Mouse (Mus musculus): ENCODE results near the gene Rtl8b. TPM values are rescaled to one million over a fixed set of nuclear protein-coding genes. Genes with fewer than 3 reads are reported as not detected.
"Not testable (repeated sequence)": the region's sequence is repeated elsewhere in the genome, so short reads cannot be mapped to it uniquely, and the experiment has no call there.

Rtl8b gene
- polyA plus RNA-seq, 1 experiment from 2014 or later: 98.2 TPM

DNA sequence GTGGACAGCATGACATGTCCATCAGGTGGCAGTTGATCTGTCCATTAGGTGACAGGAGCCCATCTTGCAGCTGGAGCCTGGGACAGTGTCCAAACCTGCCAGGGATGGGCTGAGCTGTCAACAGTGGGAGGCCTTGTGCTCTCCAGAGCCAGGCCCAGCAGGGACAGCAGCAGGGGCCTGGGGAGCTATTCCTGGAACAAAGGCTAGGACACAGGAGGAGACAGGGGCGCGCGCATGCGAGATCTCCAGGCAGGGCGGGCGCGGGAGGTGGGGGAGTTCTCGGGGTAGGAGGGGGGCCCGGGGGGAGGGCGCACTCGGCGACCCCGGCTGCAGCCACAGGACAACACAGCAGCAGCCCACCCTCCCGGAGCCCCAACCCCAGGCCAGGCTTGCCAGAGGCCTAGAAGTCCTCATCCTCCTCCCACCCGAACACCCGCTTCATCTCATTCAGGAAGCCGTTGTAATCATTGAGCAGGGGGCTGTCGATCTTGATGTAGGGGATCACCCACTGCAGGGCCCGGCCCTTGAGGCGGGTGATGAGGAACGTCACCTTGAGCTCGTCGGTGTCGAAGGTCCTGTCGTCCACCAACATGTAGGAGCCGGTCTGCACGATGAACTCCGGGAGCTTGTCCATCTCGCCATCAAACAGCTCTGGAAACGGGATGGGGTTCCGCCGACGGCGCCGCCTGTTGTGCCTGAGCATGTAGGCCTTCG is 494 bp downstream of the Rtl8b start:
- Histone ChIP-seq H3K4me3 (peak overlapping the region; percentile 28), H3K4me2 (replicated peaks) (peak overlapping the region; percentile 43)
- H3K4me1 ChIP-seq; H3K9me3 ChIP-seq; H3K27ac ChIP-seq (replicated peaks); H3K9ac ChIP-seq (replicated peaks); H3K27me3 ChIP-seq; H3K36me3 ChIP-seq: not testable (repeated sequence)
- peak; percentile 60 for ATAC-seq (ENCODE audit: low FRiP score, low read depth)
- WGBS: no CpG with 5 or more reads among the region's 36 CpGs

DNA sequence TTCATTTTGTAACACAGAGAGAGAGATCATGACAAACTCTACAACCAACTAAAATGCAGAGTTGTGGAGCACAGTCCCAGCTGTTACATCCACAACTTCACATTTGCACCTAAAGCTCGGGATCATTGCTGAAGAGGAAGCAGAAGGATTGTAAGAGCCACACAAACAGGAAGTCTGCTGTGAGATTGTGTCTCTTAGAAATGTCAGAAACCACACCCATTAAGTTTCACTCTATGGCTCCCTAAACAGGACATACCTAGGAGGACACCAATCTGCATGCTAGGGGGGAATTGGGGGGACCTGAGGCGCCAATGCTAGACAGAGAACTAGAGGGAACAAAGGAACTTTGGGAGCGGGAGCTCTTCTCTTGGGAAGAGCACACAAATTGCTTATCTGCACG is 17.3 kb downstream of the Rtl8b start:
- H3K36me3 ChIP-seq; H3K4me3 ChIP-seq; H3K9ac ChIP-seq (replicated peaks); ATAC-seq (ENCODE audit: low FRiP score, low read depth); H3K27me3 ChIP-seq; H3K9me3 ChIP-seq; H3K27ac ChIP-seq (replicated peaks); H3K4me2 ChIP-seq (replicated peaks); H3K4me1 ChIP-seq: not testable (repeated sequence)
- WGBS: 59% methylated on average over 4 of the region's 4 CpGs

DNA sequence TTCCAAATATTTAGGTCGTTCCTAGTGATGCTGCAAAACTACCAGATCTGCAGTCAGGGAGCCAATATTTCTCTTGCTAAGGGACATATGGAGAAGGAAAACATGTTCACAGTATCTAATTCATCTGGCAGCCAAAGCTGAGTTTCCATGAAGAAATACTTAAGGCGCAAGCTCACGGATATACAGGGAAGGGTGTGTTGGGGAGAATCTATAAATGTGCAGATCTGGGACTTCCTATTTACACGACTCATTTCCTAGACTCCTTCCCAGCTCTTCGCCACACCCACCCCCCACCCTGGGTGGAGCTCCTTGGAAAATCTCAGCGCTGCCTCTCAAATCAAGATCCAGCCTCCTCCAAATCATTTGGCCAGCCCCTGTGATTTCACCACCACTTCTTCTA is 24.3 kb downstream of the Rtl8b start:
- no peak overlapping the region for H3K4me3 ChIP-seq
- no peaks in the 10 kb centered on the region for H3K36me3 ChIP-seq
- no peak overlapping the region for H3K4me2 ChIP-seq (replicated peaks)
- WGBS: 89% methylated on average over 6 of the region's 6 CpGs
- H3K4me1 ChIP-seq: no peaks in the 10 kb centered on the region
- H3K9me3 ChIP-seq: no peaks in the 10 kb centered on the region
- ATAC-seq (ENCODE audit: low FRiP score, low read depth): no peak
- no peaks in the 10 kb centered on the region for H3K27me3 ChIP-seq
- H3K9ac ChIP-seq (replicated peaks): no peak overlapping the region
- no peak overlapping the region for H3K27ac ChIP-seq (replicated peaks)

DNA sequence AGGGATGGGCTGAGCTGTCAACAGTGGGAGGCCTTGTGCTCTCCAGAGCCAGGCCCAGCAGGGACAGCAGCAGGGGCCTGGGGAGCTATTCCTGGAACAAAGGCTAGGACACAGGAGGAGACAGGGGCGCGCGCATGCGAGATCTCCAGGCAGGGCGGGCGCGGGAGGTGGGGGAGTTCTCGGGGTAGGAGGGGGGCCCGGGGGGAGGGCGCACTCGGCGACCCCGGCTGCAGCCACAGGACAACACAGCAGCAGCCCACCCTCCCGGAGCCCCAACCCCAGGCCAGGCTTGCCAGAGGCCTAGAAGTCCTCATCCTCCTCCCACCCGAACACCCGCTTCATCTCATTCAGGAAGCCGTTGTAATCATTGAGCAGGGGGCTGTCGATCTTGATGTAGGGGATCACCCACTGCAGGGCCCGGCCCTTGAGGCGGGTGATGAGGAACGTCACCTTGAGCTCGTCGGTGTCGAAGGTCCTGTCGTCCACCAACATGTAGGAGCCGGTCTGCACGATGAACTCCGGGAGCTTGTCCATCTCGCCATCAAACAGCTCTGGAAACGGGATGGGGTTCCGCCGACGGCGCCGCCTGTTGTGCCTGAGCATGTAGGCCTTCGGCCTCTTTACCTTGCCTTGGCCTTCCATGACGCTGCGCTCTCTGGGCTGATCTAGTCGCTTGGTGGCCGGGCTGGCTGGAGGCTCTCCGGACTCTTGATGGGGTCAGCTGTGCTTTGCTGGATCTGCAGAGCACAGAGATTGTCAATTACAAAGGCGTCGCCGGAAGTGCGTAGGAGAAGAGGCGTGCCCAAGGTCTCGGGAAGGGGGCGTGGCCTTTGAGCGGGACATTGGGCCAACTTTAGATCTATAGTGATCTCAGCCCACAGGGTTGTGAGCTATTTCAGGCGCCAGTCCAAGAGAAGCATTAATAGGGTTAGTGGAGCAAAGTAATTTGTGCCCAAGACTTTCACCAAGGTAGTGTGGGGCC is 26.9 kb downstream of the Rtl8b start, which contains the start of gene Rtl8a:
Gene Rtl8a, minus strand, starts transcription at position 703 of the 982 bp plus-strand sequence.
- not testable (repeated sequence) for H3K36me3 ChIP-seq; H3K9ac ChIP-seq (replicated peaks); H3K9me3 ChIP-seq; H3K4me1 ChIP-seq; H3K27me3 ChIP-seq
- peak within 1 kb of the TSS; percentile 39; the same call in 1 of the 2 replicates for H3K27ac ChIP-seq (replicated peaks)
- peak; percentile 95 for ATAC-seq (ENCODE audit: low FRiP score, low read depth)
- H3K4me3 ChIP-seq: peak within 1 kb of the TSS; percentile 34
- WGBS: 34% methylated on average over 12 of the region's 50 CpGs
- H3K4me2 ChIP-seq (replicated peaks): peak within 1 kb of the TSS; percentile 42

DNA sequence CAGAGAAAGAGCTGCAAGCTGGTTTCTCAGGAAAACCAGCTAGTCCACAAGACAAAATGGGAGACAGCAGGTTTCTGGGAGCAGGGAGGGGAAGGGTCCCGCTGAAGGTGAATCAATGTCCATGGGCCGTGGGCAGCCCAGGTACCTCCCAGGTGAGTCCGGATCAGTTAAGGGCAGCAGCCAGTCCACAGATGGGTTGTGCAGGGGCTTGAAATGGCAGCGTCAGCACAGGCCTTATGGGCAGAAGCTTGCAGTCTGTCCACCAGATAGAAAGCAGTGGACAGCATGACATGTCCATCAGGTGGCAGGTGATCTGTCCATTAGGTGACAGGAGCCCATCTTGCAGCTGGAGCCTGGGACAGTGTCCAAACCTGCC is 27.6 kb downstream of the Rtl8b start:
- not testable (repeated sequence) for H3K9me3 ChIP-seq; H3K36me3 ChIP-seq; H3K9ac ChIP-seq (replicated peaks); ATAC-seq (ENCODE audit: low FRiP score, low read depth); H3K27ac ChIP-seq (replicated peaks); H3K27me3 ChIP-seq; H3K4me1 ChIP-seq
- WGBS: 63% methylated on average over 3 of the region's 4 CpGs
- peak overlapping the region; percentile 30; the same call in 1 of the 2 replicates for H3K4me3 ChIP-seq
- H3K4me2 ChIP-seq (replicated peaks): peak overlapping the region; percentile 42

DNA sequence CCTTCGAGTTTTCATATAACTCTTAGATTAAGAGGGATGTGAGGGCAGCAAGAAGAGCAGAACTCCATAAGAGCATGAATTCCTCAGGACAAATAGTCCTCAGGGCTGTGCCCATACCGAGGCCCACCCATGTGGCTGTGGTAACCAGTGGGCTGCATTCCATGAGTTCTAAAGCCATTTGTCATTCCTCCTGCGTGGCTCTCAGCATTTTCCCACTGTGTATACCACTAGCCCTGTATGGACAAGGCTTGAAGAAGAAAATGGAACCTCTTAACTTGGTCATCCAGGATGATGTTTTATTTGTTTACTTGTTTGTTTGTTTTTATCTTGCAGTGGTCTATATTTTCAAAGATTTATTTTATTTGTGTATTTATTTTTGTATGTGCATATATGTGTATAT is 32.1 kb downstream of the Rtl8b start:
- not testable (repeated sequence) for H3K27me3 ChIP-seq, H3K4me1 ChIP-seq

More for the DNA sequence above, 32.1 kb downstream of the Rtl8b start:
- WGBS: 60% methylated on average over 3 of the region's 3 CpGs
- not testable (repeated sequence) for H3K4me2 ChIP-seq (replicated peaks); ATAC-seq (ENCODE audit: low FRiP score, low read depth); H3K9ac ChIP-seq (replicated peaks); H3K27ac ChIP-seq (replicated peaks); H3K4me3 ChIP-seq; H3K36me3 ChIP-seq; H3K9me3 ChIP-seq

Other genes starting within 250 kb of the Rtl8b start
- gene Etd, start 235.5 kb downstream of the Rtl8b start, polyA plus RNA-seq (2016; fragmentation: Nextera tagmentation; extraction: Ambion mirVana): not detected in 2 replicates
- gene Rtl8c, start 62.4 kb downstream of the Rtl8b start, polyA plus RNA-seq (2016; fragmentation: Nextera tagmentation; extraction: Ambion mirVana): 78.1 and 88.7 TPM in 2 replicates
- gene Gm14597, start 61.4 kb downstream of the Rtl8b start, polyA plus RNA-seq (2016; fragmentation: Nextera tagmentation; extraction: Ambion mirVana): not detected in 2 replicates
- 109 and 113 TPM in 2 replicates for gene Rtl8a, start 26.7 kb downstream of the Rtl8b start, polyA plus RNA-seq (2016; fragmentation: Nextera tagmentation; extraction: Ambion mirVana)
- 0.13 and 0.21 TPM in 2 replicates for gene 4930502E18Rik, start 54.4 kb upstream of the Rtl8b start, polyA plus RNA-seq (2016; fragmentation: Nextera tagmentation; extraction: Ambion mirVana)
- gene 1700013H16Rik, start 87.4 kb upstream of the Rtl8b start, polyA plus RNA-seq (2016; fragmentation: Nextera tagmentation; extraction: Ambion mirVana): not detected in 2 replicates
- gene Zfp36l3, start 106.0 kb upstream of the Rtl8b start, polyA plus RNA-seq (2016; fragmentation: Nextera tagmentation; extraction: Ambion mirVana): not detected in 2 replicates
- 2.4 and 3.3 TPM in 2 replicates for gene Xlr, start 127.3 kb upstream of the Rtl8b start, polyA plus RNA-seq (2016; fragmentation: Nextera tagmentation; extraction: Ambion mirVana)

Measured in midbrain, embryonic 12.5 days (tissue).